Mouse (Mus musculus) forebrain, embryonic 14.5 days (tissue): ENCODE data around the gene Taok1. TPM values are rescaled to one million over a fixed set of nuclear protein-coding genes. Genes with fewer than 3 reads are reported as not detected.

Experiments used
- ATAC-seq: fragments of 200-750 bp; cut with Nextera tagmentation; 2 replicates; pipeline ENCODE4 v1.8.0; 2017; ENCODE audit warnings: mild to moderate bottlenecking, moderate library complexity
- DNase-seq: peaks from one replicate; pipeline ENCODE4 v3.0.0-alpha.2; 2015; ENCODE audit warnings: low spot score
- H3K27ac ChIP-seq: fragments of 300-500 bp; sonication (generic); 2 replicates; pipeline ENCODE4 v1.5.1; 2014; ENCODE audit warnings: low read depth, mild to moderate bottlenecking, control low read depth, low read length, moderate library complexity
- H3K27me3 ChIP-seq: fragments of 300-500 bp; sonication (generic); replicated peaks from 2 replicates; pipeline ENCODE4 v1.6.1; 2014; ENCODE audit warnings: low read length, control low read depth, mixed read lengths; ENCODE audit not compliant: control insufficient read depth, insufficient read depth
- H3K36me3 ChIP-seq: fragments of 300-500 bp; sonication (generic); 2 replicates; pipeline ENCODE4 v1.6.1; 2014; ENCODE audit warnings: low read length, control low read depth; ENCODE audit not compliant: control insufficient read depth, insufficient read depth
- H3K4me1 ChIP-seq: fragments of 300-500 bp; sonication (generic); 2 replicates; pipeline ENCODE4 v1.6.1; 2014; ENCODE audit warnings: antibody characterized with exemption, low read length, control low read depth; ENCODE audit not compliant: control insufficient read depth, insufficient read depth
- H3K4me2 ChIP-seq: fragments of 300-500 bp; sonication (generic); 2 replicates; pipeline ENCODE4 v1.6.1; 2014; ENCODE audit warnings: mild to moderate bottlenecking, control low read depth, low read length
- H3K4me3 ChIP-seq: fragments of 300-500 bp; sonication (generic); 2 replicates; pipeline ENCODE4 v1.5.1; 2014; ENCODE audit warnings: low read depth, low read length, control low read depth
- H3K9ac ChIP-seq: fragments of 300-500 bp; sonication (generic); 2 replicates; pipeline ENCODE4 v1.6.1; 2014; ENCODE audit warnings: mild to moderate bottlenecking, low read length, control low read depth, moderate library complexity
- H3K9me3 ChIP-seq: fragments of 300-500 bp; sonication (generic); replicated peaks from 2 replicates; pipeline ENCODE4 v1.6.1; 2016; ENCODE audit warnings: low read length, control low read depth, mixed read lengths; ENCODE audit not compliant: control insufficient read depth
- WGBS: fragments of 180-500 bp; shearing (Covaris S2); extraction: QIAGEN DNeasy Blood & Tissue Kit; methylation state at CpG from one replicate; pipeline ENCODE4 v1.1.7; 2014; 5-methylcytosine and 5-hydroxymethylcytosine counted together
- polyA plus RNA-seq: library from polyadenylated mRNA; unstranded; fragments of >200 nt; fragmentation: Nextera tagmentation; extraction: Ambion mirVana; gene quantifications from 2 replicates; pipeline ENCODE4 v1.2.1, GENCODE M21; 2014

The Taok1 gene
- polyA plus RNA-seq, 1 experiment from 2014 or later: 28.5 TPM

DNA sequence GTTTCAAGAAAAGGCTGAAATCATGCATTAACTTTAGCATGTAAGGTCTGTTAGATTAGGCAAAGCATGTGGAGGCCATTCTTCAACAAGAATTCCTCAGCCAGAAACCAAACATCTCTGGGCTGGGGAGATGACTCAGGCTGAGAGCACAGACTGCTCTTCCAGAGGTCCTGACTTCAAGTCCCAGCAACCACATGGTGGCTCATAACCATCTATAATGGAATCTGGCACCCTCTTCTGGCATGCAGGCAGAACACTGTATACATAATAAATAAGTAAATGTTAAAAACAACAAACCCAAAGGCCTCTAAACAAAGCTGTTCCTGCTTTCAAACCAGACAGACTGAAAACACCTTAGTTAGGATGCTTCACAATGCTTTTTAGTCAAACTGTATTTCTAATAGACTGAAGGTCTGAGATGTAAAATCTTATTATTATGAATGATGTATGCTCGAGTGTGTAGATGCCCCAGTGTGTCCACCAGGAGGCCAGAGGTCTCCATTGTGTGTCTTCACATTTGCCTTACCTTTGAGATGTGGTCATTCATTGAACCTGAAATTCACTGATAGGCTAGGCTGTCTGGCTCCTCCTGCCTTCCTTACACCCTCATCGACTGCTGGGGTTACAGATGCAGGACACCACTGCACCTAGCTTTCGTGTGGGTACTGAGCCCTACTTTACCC lies 81.7 kb downstream of the Taok1 start:
- ATAC-seq: no peak

GRCm38 (mm10) chr11:77520601-77521529 lies 86.8 kb downstream of the Taok1 start:
- 40% methylated on average over 5 of the region's 5 CpGs for WGBS
- Histone ChIP-seq H3K9me3 (no peaks in the 10 kb centered on the region), H3K4me2 (no peak overlapping the region), H3K36me3 (no peaks in the 10 kb centered on the region), H3K4me3 (no peak overlapping the region), H3K27me3 (peaks cover 7% of the 10 kb centered on the region), H3K4me1 (peaks cover 5% of the 10 kb centered on the region; the same call in 1 of the 2 replicates), H3K9ac (no peak overlapping the region), H3K27ac (no peak overlapping the region)
- peak; percentile 58 for DNase-seq
- no peak for ATAC-seq

More for the DNA sequence above, 81.7 kb downstream of the Taok1 start:
- H3K4me2 ChIP-seq: no peak overlapping the region
- no peak overlapping the region for H3K9ac ChIP-seq
- DNase-seq: no peak
- no peaks in the 10 kb centered on the region for H3K9me3 ChIP-seq
- WGBS: 69% methylated on average over 3 of the region's 3 CpGs
- H3K4me3 ChIP-seq: no peak overlapping the region
- no peak overlapping the region for H3K27ac ChIP-seq
- H3K27me3 ChIP-seq: no peaks in the 10 kb centered on the region
- 0 out of 2 replicates have a peak, but pooled peaks cover 3% of the 10 kb centered on the region for H3K36me3 ChIP-seq
- no peaks in the 10 kb centered on the region for H3K4me1 ChIP-seq

DNA sequence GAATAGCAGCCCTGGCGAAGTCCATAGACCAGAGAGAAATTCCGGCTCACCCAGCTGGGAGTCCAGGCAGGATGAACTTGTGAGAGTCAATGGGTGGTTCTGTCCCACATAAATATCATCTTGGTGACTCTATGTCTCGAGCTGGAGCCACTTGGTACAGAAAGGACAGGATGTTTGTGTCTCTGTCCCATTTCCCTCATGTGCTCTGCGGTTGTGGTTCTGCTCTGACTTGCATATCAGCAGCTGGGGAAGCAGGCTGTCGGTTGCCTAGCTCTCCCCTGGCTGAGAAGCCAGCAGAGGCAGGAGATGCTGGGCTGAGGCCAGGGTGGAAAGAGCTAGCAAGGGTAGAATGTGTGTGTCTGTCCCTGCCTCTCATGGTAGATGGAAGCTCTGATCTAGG lies 88.6 kb downstream of the Taok1 start, which contains the start of gene Gm10392:
TSS of gene Gm10392 (minus strand) at position 156 of the 400 bp plus-strand sequence.
- 81% methylated on average over 5 of the region's 5 CpGs for WGBS
- Histone ChIP-seq H3K4me2 (no peak within 1 kb of the TSS), H3K36me3 (no peaks in the 10 kb centered on the region), H3K4me1 (peaks cover 14% of the 10 kb centered on the region; the same call in 1 of the 2 replicates), H3K9me3 (no peaks in the 10 kb centered on the region), H3K9ac (no peak within 1 kb of the TSS), H3K4me3 (no peak within 1 kb of the TSS), H3K27ac (no peak within 1 kb of the TSS), H3K27me3 (peaks cover 11% of the 10 kb centered on the region)
- DNase-seq (no peak), ATAC-seq (no peak)

GRCm38 (mm10) chr11:77518051-77518798 lies 89.4 kb downstream of the Taok1 start:
- WGBS: 85% methylated on average over 27 of the region's 27 CpGs
- H3K4me1 ChIP-seq: peaks cover 18% of the 10 kb centered on the region; the same call in 1 of the 2 replicates
- DNase-seq: no peak
- H3K9ac ChIP-seq: no peak overlapping the region
- no peaks in the 10 kb centered on the region for H3K36me3 ChIP-seq
- H3K4me2 ChIP-seq: no peak overlapping the region
- no peaks in the 10 kb centered on the region for H3K9me3 ChIP-seq
- no peak for ATAC-seq
- H3K27me3 ChIP-seq: peaks cover 11% of the 10 kb centered on the region
- no peak overlapping the region for H3K27ac ChIP-seq
- no peak overlapping the region for H3K4me3 ChIP-seq

GRCm38 (mm10) chr11:77516553-77517425 lies 90.8 kb downstream of the Taok1 start:
- no peak overlapping the region for H3K4me2 ChIP-seq
- H3K9ac ChIP-seq: no peak overlapping the region
- 70% methylated on average over 5 of the region's 5 CpGs for WGBS
- H3K4me3 ChIP-seq: no peak overlapping the region
- H3K36me3 ChIP-seq: no peaks in the 10 kb centered on the region
- H3K9me3 ChIP-seq: no peaks in the 10 kb centered on the region
- ATAC-seq (no peak), DNase-seq (no peak)
- peaks cover 25% of the 10 kb centered on the region for H3K4me1 ChIP-seq
- H3K27ac ChIP-seq: no peak overlapping the region
- H3K27me3 ChIP-seq: peaks cover 11% of the 10 kb centered on the region

GRCm38 (mm10) chr11:77515637-77516552 lies 91.7 kb downstream of the Taok1 start, which contains the start of gene Trp53i13:
Gene Trp53i13 (minus strand): TSS chr11:77515980.
- Histone ChIP-seq H3K9me3 (no peaks in the 10 kb centered on the region), H3K27me3 (peaks cover 11% of the 10 kb centered on the region), H3K9ac (peak within 1 kb of the TSS; percentile 56), H3K4me1 (peaks cover 25% of the 10 kb centered on the region), H3K4me2 (peak within 1 kb of the TSS; percentile 94), H3K27ac (no peak within 1 kb of the TSS), H3K4me3 (peak within 1 kb of the TSS; percentile 45), H3K36me3 (no peaks in the 10 kb centered on the region)
- ATAC-seq (no peak), DNase-seq (no peak)
- WGBS: 9% methylated on average over 39 of the region's 39 CpGs

GRCm38 (mm10) chr11:77514832-77515636 lies 92.6 kb downstream of the Taok1 start, which contains the start of gene Abhd15:
Gene Abhd15 (plus strand): TSS chr11:77515121.
- ATAC-seq: peak; percentile 49
- Histone ChIP-seq H3K36me3 (no peaks in the 10 kb centered on the region), H3K9me3 (no peaks in the 10 kb centered on the region), H3K27me3 (peaks cover 11% of the 10 kb centered on the region), H3K27ac (no peak within 1 kb of the TSS), H3K4me1 (peaks cover 22% of the 10 kb centered on the region), H3K9ac (peak within 1 kb of the TSS; percentile 56), H3K4me2 (peak within 1 kb of the TSS; percentile 94), H3K4me3 (peak within 1 kb of the TSS; percentile 45)
- DNase-seq: peak; percentile 72
- WGBS: under 1% methylated on average over 72 of the region's 72 CpGs
